18 mouse cellular contexts compared by ENCODE assay signal in genomic region chr19:46313591-46313990, GRCm38 (mm10). TPM values are rescaled to one million over a fixed set of nuclear protein-coding genes. Genes with fewer than 3 reads are reported as not detected.
DNase-seq lines count a peak whose midpoint lies in the region; ATAC-seq and TF ChIP-seq lines count a peak whose summit lies in the region.
"Had no signal": no experiment of that assay in that cellular context is flagged by ENCODE, and none has a peak within 500 bp of the region (broad histone marks: within the 10 kb centered on the region; RNA-seq: fewer than 3 reads in every experiment).

No protein-coding gene starts in this region.

- ATAC-seq in liver, embryonic 12.5 days, result no peak
- no peak for ATAC-seq in stomach, postnatal 0 days (ENCODE audit: low FRiP score, low TSS enrichment)
- ATAC-seq: forebrain, embryonic 16.5 days; intestine, embryonic 15.5 days had no signal

- peak; percentile 10; the same call in 1 of the 2 replicates for TF ChIP-seq CTCF in stomach, postnatal 0 days (IDR thresholded peaks at IDR 0.05; ENCODE audit: low read depth)

- peak overlapping the region; percentile 94 for H3K27ac ChIP-seq in liver, embryonic 12.5 days
- no peak overlapping the region for H3K27ac ChIP-seq in stomach, postnatal 0 days (replicated peaks)
- H3K27ac ChIP-seq: gastrocnemius, adult 2 months; hindbrain, embryonic 14.5 days; intestine, embryonic 15.5 days; kidney, postnatal 0 days; layer of hippocampus, adult 2 months; lung, embryonic 15.5 days; macrophage had no signal

- H3K4me3 ChIP-seq in liver, embryonic 12.5 days, result peak overlapping the region; percentile 54
- no peak overlapping the region for H3K4me3 ChIP-seq in stomach, postnatal 0 days (ENCODE audit: low read depth, low read length)
- H3K4me3 ChIP-seq: gastrocnemius, adult 2 months; intestine, embryonic 15.5 days; layer of hippocampus, adult 2 months; lung, embryonic 15.5 days had no signal

- no peak for TF ChIP-seq EP300 in stomach, postnatal 0 days (optimal IDR thresholded peaks at IDR 0.05)

- H3K27me3 ChIP-seq in liver, embryonic 12.5 days (replicated peaks), result peaks cover 74% of the 10 kb centered on the region
- H3K27me3 ChIP-seq in stomach, postnatal 0 days (ENCODE audit: control insufficient read depth, insufficient read depth, low read length), result 0 out of 2 replicates have a peak, but pooled peaks cover 3% of the 10 kb centered on the region

- no peaks in the 10 kb centered on the region for H3K9me3 ChIP-seq in liver, embryonic 12.5 days (replicated peaks)
- no peaks in the 10 kb centered on the region for H3K9me3 ChIP-seq in stomach, postnatal 0 days (ENCODE audit: control insufficient read depth, low read length)
- H3K9me3 ChIP-seq: intestine, embryonic 15.5 days; lung, embryonic 15.5 days; stomach, embryonic 15.5 days had no signal

- 63% methylated on average over 6 of the region's 6 CpGs for WGBS in liver, embryonic 12.5 days (ENCODE audit: insufficient replicate concordance)
- 69% methylated on average over 6 of the region's 6 CpGs for WGBS in stomach, postnatal 0 days

- peak; percentile 3 for DNase-seq in gastrocnemius, postnatal 25 days
- no peak for DNase-seq in gastrocnemius, adult 18-20 months (ENCODE audit: low spot score)
- peak; percentile 19 to 23 for DNase-seq in spleen, postnatal 10 days (ENCODE audit: low spot score in 2 of 2)
- DNase-seq in spleen, adult 12 weeks (ENCODE audit: low spot score), result no peak
- peak; percentile 16 for DNase-seq in stomach, postnatal 0 days (ENCODE audit: low spot score)
- no peak for DNase-seq in left cerebral cortex, postnatal 25 days (ENCODE audit: low spot score in 2 of 2)
- DNase-seq: gastrocnemius, adult 2 months; heart, adult 18-20 months; midbrain, embryonic 14.5 days had no signal

- peak overlapping the region; percentile 70 for H3K9ac ChIP-seq in liver, embryonic 12.5 days
- H3K9ac ChIP-seq in stomach, postnatal 0 days (ENCODE audit: low read length), result no peak overlapping the region
- H3K9ac ChIP-seq: hindbrain, embryonic 14.5 days; intestine, embryonic 15.5 days; lung, embryonic 15.5 days; stomach, embryonic 15.5 days had no signal

- peaks cover 38% of the 10 kb centered on the region for H3K36me3 ChIP-seq in liver, embryonic 12.5 days
- peaks cover 27% of the 10 kb centered on the region for H3K36me3 ChIP-seq in stomach, postnatal 0 days (ENCODE audit: control insufficient read depth, insufficient read depth, low read length)

- H3K4me2 ChIP-seq in liver, embryonic 12.5 days, result peak overlapping the region; percentile 91
- H3K4me2 ChIP-seq in stomach, postnatal 0 days (replicated peaks; ENCODE audit: low read depth), result no peak overlapping the region
- H3K4me2 ChIP-seq: hindbrain, embryonic 14.5 days; lung, embryonic 15.5 days had no signal

- intact Hi-C loops in left cerebral cortex, postnatal 25 days (cut with DNase I), result no loop called here

- peaks cover 81% of the 10 kb centered on the region for H3K4me1 ChIP-seq in liver, embryonic 12.5 days
- peaks cover 6% of the 10 kb centered on the region; the same call in 1 of the 2 replicates for H3K4me1 ChIP-seq in stomach, postnatal 0 days (replicated peaks; ENCODE audit: control insufficient read depth, insufficient read depth)

RNA-seq across cellular contexts. Expression of gene Nfkb2, which starts 9.5 kb away (rescaled TPM):
- 1 to 10 TPM; 7.2 to 8.5 TPM for total RNA-seq in gastrocnemius, postnatal 25 days (2021)
- total RNA-seq in gastrocnemius, adult 18-20 months (2021), result 10 to 100 TPM in 1 of 2 experiments, 1 to 10 TPM in 1; 7.7 to 10.9 TPM
- polyA plus RNA-seq in liver, embryonic 12.5 days (2016; fragmentation: Nextera tagmentation; extraction: Ambion mirVana), result 5.6 and 6.1 TPM in 2 replicates
- 11.4 and 11.6 TPM in 2 replicates for polyA plus RNA-seq in stomach, postnatal 0 days (2015; fragmentation: Nextera tagmentation; extraction: Ambion mirVana)
- total RNA-seq in left cerebral cortex, postnatal 25 days (2021), result 1 to 10 TPM; 2.4 to 3.0 TPM

RNA-seq across cellular contexts. Expression of gene Psd, which starts 13.4 kb away (rescaled TPM):
- under 1 TPM; 0.28 to 0.54 TPM for total RNA-seq in gastrocnemius, postnatal 25 days (2021)
- total RNA-seq in gastrocnemius, adult 18-20 months (2021), result under 1 TPM; 0.09 to 0.11 TPM
- 10.7 and 11.3 TPM in 2 replicates for polyA plus RNA-seq in liver, embryonic 12.5 days (2016; fragmentation: Nextera tagmentation; extraction: Ambion mirVana)
- 44.9 and 59.2 TPM in 2 replicates for polyA plus RNA-seq in stomach, postnatal 0 days (2015; fragmentation: Nextera tagmentation; extraction: Ambion mirVana)
- 100 to 1,000 TPM; 588 to 629 TPM for total RNA-seq in left cerebral cortex, postnatal 25 days (2021)

RNA-seq across cellular contexts. Expression of gene Fbxl15, which starts 14.4 kb away (rescaled TPM):
- total RNA-seq in gastrocnemius, postnatal 25 days (2021), result 1 to 10 TPM; 2.9 TPM
- total RNA-seq in gastrocnemius, adult 18-20 months (2021), result 1 to 10 TPM; 3.5 to 3.9 TPM
- 13.4 and 13.5 TPM in 2 replicates for polyA plus RNA-seq in liver, embryonic 12.5 days (2016; fragmentation: Nextera tagmentation; extraction: Ambion mirVana)
- 13.2 and 14.8 TPM in 2 replicates for polyA plus RNA-seq in stomach, postnatal 0 days (2015; fragmentation: Nextera tagmentation; extraction: Ambion mirVana)
- total RNA-seq in left cerebral cortex, postnatal 25 days (2021), result 10 to 100 TPM; 28.6 to 29.0 TPM

RNA-seq across cellular contexts. Expression of gene Cuedc2, which starts 24.9 kb away (rescaled TPM):
- 10 to 100 TPM; 56.1 to 56.5 TPM for total RNA-seq in gastrocnemius, postnatal 25 days (2021)
- total RNA-seq in gastrocnemius, adult 18-20 months (2021), result 10 to 100 TPM; 59.8 to 65.7 TPM
- polyA plus RNA-seq in liver, embryonic 12.5 days (2016; fragmentation: Nextera tagmentation; extraction: Ambion mirVana), result 97.6 and 99.1 TPM in 2 replicates
- polyA plus RNA-seq in stomach, postnatal 0 days (2015; fragmentation: Nextera tagmentation; extraction: Ambion mirVana), result 75.3 and 77.5 TPM in 2 replicates
- total RNA-seq in left cerebral cortex, postnatal 25 days (2021), result 100 to 1,000 TPM; 174 to 185 TPM

RNA-seq across cellular contexts. Expression of gene Mfsd13a, which starts 27.3 kb away (rescaled TPM):
- total RNA-seq in gastrocnemius, postnatal 25 days (2021), result 1 to 10 TPM; 1.0 to 1.2 TPM
- 1 to 10 TPM; 1.6 to 1.9 TPM for total RNA-seq in gastrocnemius, adult 18-20 months (2021)
- 13.2 and 14.5 TPM in 2 replicates for polyA plus RNA-seq in liver, embryonic 12.5 days (2016; fragmentation: Nextera tagmentation; extraction: Ambion mirVana)
- polyA plus RNA-seq in stomach, postnatal 0 days (2015; fragmentation: Nextera tagmentation; extraction: Ambion mirVana), result 5.3 and 7.7 TPM in 2 replicates
- total RNA-seq in left cerebral cortex, postnatal 25 days (2021), result 10 to 100 TPM; 24.1 to 28.1 TPM

Comparison
In these comparisons a context has a peak if more than half of its experiments do, and no peak if none do; other contexts are left out.
1. DNase-seq: peak in gastrocnemius, postnatal 25 days (single experiment), spleen, postnatal 10 days (2 of 2) and stomach, postnatal 0 days (single experiment); none in gastrocnemius, adult 18-20 months (single experiment), spleen, adult 12 weeks (single experiment) and left cerebral cortex, postnatal 25 days (0 of 2).
2. RNA of gene Psd, which starts 13.4 kb away (total RNA-seq): 588 to 629 TPM in left cerebral cortex, postnatal 25 days; 0.28 to 0.54 TPM in gastrocnemius, postnatal 25 days and 0.09 to 0.11 TPM in gastrocnemius, adult 18-20 months; every median in the first group is over 100 times any median in the second.
3. RNA of gene Fbxl15, which starts 14.4 kb away (total RNA-seq): 28.6 to 29.0 TPM in left cerebral cortex, postnatal 25 days; 3.5 to 3.9 TPM in gastrocnemius, adult 18-20 months and 2.9 TPM in gastrocnemius, postnatal 25 days; every median in the first group is over 4 times any median in the second.